Mouse (Mus musculus): ENCODE results near the gene Lrriq3. TPM values are rescaled to one million over a fixed set of nuclear protein-coding genes. Genes with fewer than 3 reads are reported as not detected.

Lrriq3 gene
- total RNA-seq (2021): under 1 TPM; 0.33 to 0.43 TPM
- long read RNA-seq, experiment 1, partial matches to known transcripts: 0 of 1 reads
- long read RNA-seq, experiment 1, other reads (novel, unspliced or antisense): 0 of 1 reads
- long read RNA-seq, experiment 2: 0 reads

- DNase-seq: peak; percentile 83
These were observed at the start of gene Lrriq3, which contains the start of gene Fpgt for GRCm38 (mm10) chr3:155093116-155093956. Lrriq3 (plus strand) TSS chr3:155093434. Fpgt (minus strand) TSS chr3:155093403.

- DNase-seq: no peak
These were observed 41.2 kb upstream of the Lrriq3 start for GRCm38 (mm10) chr3:155052021-155052420.

- no peak for DNase-seq
These were observed 40.0 kb upstream of the Lrriq3 start for GRCm38 (mm10) chr3:155053189-155053588.

GRCm38 (mm10) chr3:155055231-155055916 lies 37.9 kb upstream of the Lrriq3 start, which contains the start of gene Tnni3k:
Tnni3k (minus strand) TSS chr3:155055407.
- DNase-seq: no peak

GRCm38 (mm10) chr3:155056606-155057005 lies 36.6 kb upstream of the Lrriq3 start:
- no peak for DNase-seq

GRCm38 (mm10) chr3:155057566-155057965 lies 35.7 kb upstream of the Lrriq3 start:
- no peak for DNase-seq

- DNase-seq: no peak
These were observed 34.3 kb upstream of the Lrriq3 start for GRCm38 (mm10) chr3:155058800-155059448.

- no peak for DNase-seq
These were observed 33.8 kb upstream of the Lrriq3 start for GRCm38 (mm10) chr3:155059449-155059822.

GRCm38 (mm10) chr3:155077908-155078307 lies 15.3 kb upstream of the Lrriq3 start:
- no peak for DNase-seq

GRCm38 (mm10) chr3:155092081-155092480 lies 1.2 kb upstream of the Lrriq3 start:
- DNase-seq: no peak

- DNase-seq: no peak
These were observed 6.0 kb downstream of the Lrriq3 start for GRCm38 (mm10) chr3:155099266-155099665.

GRCm38 (mm10) chr3:155105957-155106356 lies 12.7 kb downstream of the Lrriq3 start:
- DNase-seq: no peak

- DNase-seq: no peak
These were observed 44.5 kb downstream of the Lrriq3 start for GRCm38 (mm10) chr3:155137737-155138136.

- no peak for DNase-seq
These were observed 47.8 kb downstream of the Lrriq3 start for GRCm38 (mm10) chr3:155141047-155141446.

GRCm38 (mm10) chr3:155144368-155144767 lies 51.1 kb downstream of the Lrriq3 start:
- no peak for DNase-seq

GRCm38 (mm10) chr3:155161842-155162241 lies 68.6 kb downstream of the Lrriq3 start:
- no peak for DNase-seq

- DNase-seq: no peak
These were observed 87.2 kb downstream of the Lrriq3 start for GRCm38 (mm10) chr3:155180303-155180902.

GRCm38 (mm10) chr3:155186456-155186855 lies 93.2 kb downstream of the Lrriq3 start:
- DNase-seq: no peak

- no peak for DNase-seq
These were observed 95.6 kb downstream of the Lrriq3 start for GRCm38 (mm10) chr3:155188857-155189256.

- no peak for DNase-seq
These were observed 141.7 kb downstream of the Lrriq3 start for GRCm38 (mm10) chr3:155234919-155235318.

- DNase-seq: no peak
These were observed 142.3 kb downstream of the Lrriq3 start for GRCm38 (mm10) chr3:155235502-155235901.
